Mouse (Mus musculus) forebrain, embryonic 16.5 days (tissue): ENCODE measurements around the gene 1700015F17Rik. TPM values are rescaled to one million over a fixed set of nuclear protein-coding genes. Genes with fewer than 3 reads are reported as not detected.

ENCODE experiments used
- ATAC-seq: fragments of 200-750 bp; cut with Nextera tagmentation; 2 replicates; pipeline ENCODE4 v1.8.0; 2017; ENCODE audit warnings: mild to moderate bottlenecking, moderate library complexity
- H3K27ac ChIP-seq: fragments of 300-500 bp; sonication (generic); 2 replicates; pipeline ENCODE4 v1.5.1; 2014; ENCODE audit warnings: low read length, control low read depth
- H3K27me3 ChIP-seq: fragments of 300-500 bp; sonication (generic); replicated peaks from 2 replicates; pipeline ENCODE4 v1.6.1; 2014; ENCODE audit warnings: low read length; ENCODE audit not compliant: control insufficient read depth, insufficient read depth
- H3K36me3 ChIP-seq: fragments of 300-500 bp; sonication (generic); 2 replicates; pipeline ENCODE4 v1.6.1; 2014; ENCODE audit not compliant: control insufficient read depth, insufficient read depth
- H3K4me1 ChIP-seq: fragments of 300-500 bp; sonication (generic); replicated peaks from 2 replicates; pipeline ENCODE4 v1.6.1; 2014; ENCODE audit warnings: low read length; ENCODE audit not compliant: control insufficient read depth, insufficient read depth
- H3K4me2 ChIP-seq: fragments of 300-500 bp; sonication (generic); 2 replicates; pipeline ENCODE4 v1.6.1; 2014; ENCODE audit warnings: mild to moderate bottlenecking, low read length, control low read depth
- H3K4me3 ChIP-seq: fragments of 300-500 bp; sonication (generic); replicated peaks from 2 replicates; pipeline ENCODE4 v1.5.1; 2014; ENCODE audit warnings: mild to moderate bottlenecking, low read length, control low read depth
- H3K9ac ChIP-seq: fragments of 300-500 bp; sonication (generic); replicated peaks from 2 replicates; pipeline ENCODE4 v1.6.1; 2014; ENCODE audit warnings: low read depth, low read length, control low read depth
- H3K9me3 ChIP-seq: fragments of 300-500 bp; sonication (generic); 2 replicates; pipeline ENCODE4 v1.6.1; 2016; ENCODE audit warnings: low read length; ENCODE audit not compliant: control insufficient read depth
- WGBS: fragments of 180-500 bp; shearing (Covaris S2); extraction: QIAGEN DNeasy Blood & Tissue Kit; methylation state at CpG from one replicate; pipeline ENCODE4 v1.1.7; 2014; 5-methylcytosine and 5-hydroxymethylcytosine counted together
- polyA plus RNA-seq: library from polyadenylated mRNA; unstranded; fragments of >200 nt; fragmentation: Nextera tagmentation; extraction: Ambion mirVana; gene quantifications from 2 replicates; pipeline ENCODE4 v1.2.1, GENCODE M21; 2015

The 1700015F17Rik gene
- polyA plus RNA-seq, 1 experiment from 2014 or later = not detected

- Histone ChIP-seq H3K4me2 (no peak overlapping the region), H3K27me3 (no peaks in the 10 kb centered on the region), H3K9me3 (no peaks in the 10 kb centered on the region), H3K4me1 (no peaks in the 10 kb centered on the region), H3K9ac (no peak overlapping the region), H3K4me3 (no peak overlapping the region), H3K27ac (no peak overlapping the region), H3K36me3 (no peaks in the 10 kb centered on the region)
- WGBS = 97% methylated on average over 2 of the region's 2 CpGs
- no peak for ATAC-seq
Measured at GRCm38 (mm10) chr5:5411886-5412285, 67.1 kb downstream of the 1700015F17Rik start.

GRCm38 (mm10) chr5:5401986-5402385 is 77.0 kb downstream of the 1700015F17Rik start:
- no peak for ATAC-seq
- Histone ChIP-seq H3K9me3 (no peaks in the 10 kb centered on the region), H3K4me2 (no peak overlapping the region), H3K9ac (no peak overlapping the region), H3K27ac (no peak overlapping the region), H3K4me3 (no peak overlapping the region), H3K36me3 (no peaks in the 10 kb centered on the region), H3K27me3 (no peaks in the 10 kb centered on the region), H3K4me1 (no peaks in the 10 kb centered on the region)
- 34% methylated on average over 4 of the region's 4 CpGs for WGBS

GRCm38 (mm10) chr5:5392786-5393185 is 86.2 kb downstream of the 1700015F17Rik start:
- H3K4me3 ChIP-seq = no peak overlapping the region
- H3K27me3 ChIP-seq = no peaks in the 10 kb centered on the region
- WGBS = 52% methylated on average over 3 of the region's 3 CpGs
- no peaks in the 10 kb centered on the region for H3K4me1 ChIP-seq
- ATAC-seq = no peak
- no peak overlapping the region for H3K9ac ChIP-seq
- H3K9me3 ChIP-seq = no peaks in the 10 kb centered on the region
- no peak overlapping the region for H3K27ac ChIP-seq
- no peak overlapping the region for H3K4me2 ChIP-seq
- no peaks in the 10 kb centered on the region for H3K36me3 ChIP-seq

Other genes starting within 250 kb of the 1700015F17Rik start
- gene Cdk14, start 58.8 kb downstream of the 1700015F17Rik start, polyA plus RNA-seq = 30.6 and 30.8 TPM in 2 replicates
- 15.8 and 20.2 TPM in 2 replicates for gene Cldn12, start 35.8 kb upstream of the 1700015F17Rik start, polyA plus RNA-seq
- 26.7 and 27.6 TPM in 2 replicates for gene Gtpbp10, start 80.4 kb upstream of the 1700015F17Rik start, polyA plus RNA-seq
- 9.4 and 12.0 TPM in 2 replicates for gene Gm8773, start 94.7 kb upstream of the 1700015F17Rik start, polyA plus RNA-seq
- 6.5 and 11.1 TPM in 2 replicates for gene Cfap69, start 185.1 kb upstream of the 1700015F17Rik start, polyA plus RNA-seq
- gene Steap2, start 215.4 kb upstream of the 1700015F17Rik start, polyA plus RNA-seq = 4.3 and 4.4 TPM in 2 replicates